Mouse (Mus musculus) stomach, postnatal 0 days (tissue): ENCODE measurements around the gene Fstl1. TPM values are rescaled to one million over a fixed set of nuclear protein-coding genes. Genes with fewer than 3 reads are reported as not detected.

Experiments
- ATAC-seq: fragments of 200-750 bp; cut with Nextera tagmentation; 2 replicates; pipeline ENCODE4 v1.8.0; 2017; ENCODE audit not compliant: low FRiP score, low TSS enrichment
- DNase-seq: peaks from one replicate; pipeline ENCODE4 v3.0.0-alpha.2; 2016; ENCODE audit warnings: low spot score
- H3K27ac ChIP-seq: fragments of 300-500 bp; sonication (generic); replicated peaks from 2 replicates; pipeline ENCODE4 v1.5.1; 2014; ENCODE audit warnings: mild to moderate bottlenecking, control low read depth
- H3K27me3 ChIP-seq: fragments of 300-500 bp; sonication (generic); 2 replicates; pipeline ENCODE4 v1.6.1; 2014; ENCODE audit warnings: low read length; ENCODE audit not compliant: control insufficient read depth, insufficient read depth
- H3K36me3 ChIP-seq: fragments of 300-500 bp; sonication (generic); 2 replicates; pipeline ENCODE4 v1.6.1; 2014; ENCODE audit warnings: low read length, mixed read lengths; ENCODE audit not compliant: control insufficient read depth, insufficient read depth
- H3K4me1 ChIP-seq: fragments of 300-500 bp; sonication (generic); replicated peaks from 2 replicates; pipeline ENCODE4 v1.6.1; 2014; ENCODE audit warnings: antibody characterized with exemption; ENCODE audit not compliant: control insufficient read depth, insufficient read depth
- H3K4me2 ChIP-seq: fragments of 300-500 bp; sonication (generic); replicated peaks from 2 replicates; pipeline ENCODE4 v1.6.1; 2014; ENCODE audit warnings: low read depth, mild to moderate bottlenecking, control low read depth, moderate library complexity
- H3K4me3 ChIP-seq: fragments of 300-500 bp; sonication (generic); 2 replicates; pipeline ENCODE4 v1.5.1; 2014; ENCODE audit warnings: low read depth, low read length, control low read depth
- H3K9ac ChIP-seq: fragments of 300-500 bp; sonication (generic); 2 replicates; pipeline ENCODE4 v1.6.1; 2014; ENCODE audit warnings: mild to moderate bottlenecking, low read length, control low read depth, mixed read lengths
- H3K9me3 ChIP-seq: fragments of 300-500 bp; sonication (generic); 2 replicates; pipeline ENCODE4 v1.6.1; 2016; ENCODE audit warnings: low read length; ENCODE audit not compliant: control insufficient read depth
- CTCF ChIP-seq: IDR thresholded peaks from 2 replicates; pipeline ENCODE4 v1.5.1; 2016; ENCODE audit warnings: antibody characterized with exemption, low read depth, mild to moderate bottlenecking, moderate library complexity
- EP300 ChIP-seq: optimal IDR thresholded peaks from 2 replicates; pipeline ENCODE3; 2016; ENCODE audit warnings: antibody characterized with exemption
- WGBS: fragments of 180-500 bp; shearing (Covaris S2); extraction: QIAGEN DNeasy Blood & Tissue Kit; methylation state at CpG from one replicate; pipeline ENCODE4 v1.1.7; 2014; 5-methylcytosine and 5-hydroxymethylcytosine counted together
- polyA plus RNA-seq: library from polyadenylated mRNA; unstranded; fragments of >200 nt; fragmentation: Nextera tagmentation; extraction: Ambion mirVana; gene quantifications from 2 replicates; pipeline ENCODE4 v1.2.1, GENCODE M21; 2015

The Fstl1 gene
- polyA plus RNA-seq, 1 experiment from 2014 or later = 254 TPM

DNA sequence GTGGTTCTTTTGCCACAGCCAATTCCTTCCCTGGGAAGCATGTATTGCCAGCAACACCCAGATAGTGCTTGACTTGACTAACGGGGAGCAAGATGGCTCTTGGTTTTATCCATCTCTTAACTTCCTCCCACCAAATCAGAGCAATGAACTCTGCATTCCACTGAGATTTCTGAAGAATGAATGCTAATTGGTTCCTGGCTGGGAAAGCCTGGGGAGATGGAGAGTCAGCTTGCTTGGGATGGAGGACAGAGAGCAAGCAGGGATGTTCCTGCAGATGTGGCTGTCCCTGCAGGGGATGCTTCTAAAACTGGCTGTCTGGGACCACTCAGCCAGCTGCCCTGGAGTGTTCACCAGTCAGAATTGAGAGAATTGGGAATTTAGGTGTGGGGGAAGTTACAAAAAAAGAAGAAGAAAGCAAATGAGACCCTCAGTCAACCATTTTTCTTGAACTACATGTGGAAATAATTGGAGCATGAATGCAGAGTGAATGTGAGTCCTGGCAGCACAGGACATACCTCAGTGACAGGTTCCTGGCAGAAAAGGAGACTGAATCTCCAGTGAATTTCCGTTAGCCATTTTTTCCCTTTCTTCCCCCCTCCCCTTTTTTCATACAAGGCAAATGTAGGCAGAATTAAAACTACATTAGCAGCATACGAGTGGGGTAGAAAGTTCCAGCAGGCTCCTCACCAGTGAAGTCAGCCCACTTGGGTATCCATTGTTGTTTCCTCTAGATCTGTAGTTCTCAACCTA lies 29.2 kb downstream of the Fstl1 start:
- no peak overlapping the region for H3K9ac ChIP-seq
- ATAC-seq (no peak), DNase-seq (no peak)
- no peaks in the 10 kb centered on the region for H3K9me3 ChIP-seq
- WGBS = 65% methylated on average over 3 of the region's 3 CpGs
- no peak overlapping the region for H3K4me2 ChIP-seq
- H3K27me3 ChIP-seq = no peaks in the 10 kb centered on the region
- H3K4me1 ChIP-seq = no peaks in the 10 kb centered on the region
- no peak overlapping the region; the same call in 1 of the 2 replicates for H3K27ac ChIP-seq
- TF ChIP-seq CTCF = no peak
- TF ChIP-seq EP300 = no peak
- H3K36me3 ChIP-seq = peaks cover 7% of the 10 kb centered on the region; the same call in 1 of the 2 replicates
- no peak overlapping the region for H3K4me3 ChIP-seq

DNA sequence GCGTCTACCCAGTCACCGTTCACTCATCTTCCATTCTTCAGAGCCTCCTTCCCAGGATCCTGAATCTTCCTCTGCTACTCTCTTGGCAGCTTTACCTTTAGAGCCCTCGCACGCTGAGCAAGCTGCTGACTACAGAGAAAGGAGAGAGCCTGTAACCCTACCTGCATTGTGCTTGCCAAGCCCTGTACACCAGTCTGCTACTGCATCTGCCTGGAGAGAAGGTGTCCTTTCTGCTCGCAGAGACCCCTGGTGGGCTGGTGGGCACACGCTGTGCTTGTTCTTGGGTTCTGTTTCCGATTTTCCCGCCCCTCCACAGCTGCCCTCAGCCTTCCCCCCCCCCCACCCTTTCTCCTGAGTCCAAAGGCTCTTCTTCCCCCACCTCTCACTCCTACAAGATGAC lies 30.6 kb downstream of the Fstl1 start:
- ATAC-seq (no peak), DNase-seq (no peak)
- H3K4me2 ChIP-seq = no peak overlapping the region
- H3K9ac ChIP-seq = no peak overlapping the region
- WGBS = 75% methylated on average over 8 of the region's 8 CpGs
- peak; percentile 10; the same call in 1 of the 2 replicates for TF ChIP-seq CTCF
- no peak for TF ChIP-seq EP300
- no peak overlapping the region for H3K4me3 ChIP-seq
- no peak overlapping the region for H3K27ac ChIP-seq
- peaks cover 7% of the 10 kb centered on the region; the same call in 1 of the 2 replicates for H3K36me3 ChIP-seq
- H3K27me3 ChIP-seq = no peaks in the 10 kb centered on the region
- no peaks in the 10 kb centered on the region for H3K9me3 ChIP-seq
- no peaks in the 10 kb centered on the region for H3K4me1 ChIP-seq

DNA sequence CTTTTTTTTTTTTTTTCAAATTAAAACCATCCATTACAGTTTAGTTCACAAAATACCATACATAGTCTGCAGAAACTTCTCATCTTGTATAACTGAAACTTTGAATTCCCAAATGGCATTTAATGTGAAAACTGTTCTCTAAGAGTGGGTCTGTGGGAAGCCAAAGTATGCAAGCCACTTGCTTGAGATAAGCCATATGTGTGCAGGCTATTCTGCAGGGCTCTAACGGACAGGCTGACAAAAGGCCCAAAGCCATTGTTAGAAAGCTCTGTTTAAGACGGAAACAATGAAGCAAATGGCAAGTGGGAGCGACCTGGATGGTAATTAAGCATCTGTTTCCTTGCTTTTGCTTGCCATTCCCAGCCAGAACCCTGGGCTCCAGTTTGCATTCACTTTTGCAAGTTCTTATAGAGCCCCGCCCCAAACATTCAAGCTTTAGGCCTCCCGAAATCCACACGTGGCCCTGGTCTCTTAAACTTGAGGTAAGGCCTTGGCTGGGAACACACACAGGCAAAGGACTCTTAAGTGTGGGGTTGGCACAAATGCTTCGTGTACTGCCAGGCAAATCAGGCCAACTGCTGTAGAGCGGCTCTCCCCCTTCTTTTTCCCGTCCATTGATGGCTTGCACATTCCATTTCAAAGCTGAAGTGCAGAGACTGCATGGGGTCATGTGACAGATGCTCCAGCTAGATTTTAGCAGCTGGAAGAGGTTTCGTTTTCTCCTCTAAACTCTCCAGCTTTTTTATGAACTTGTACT lies 32.4 kb downstream of the Fstl1 start:
- no peak for DNase-seq
- TF ChIP-seq EP300 (no peak), CTCF (no peak)
- no peaks in the 10 kb centered on the region for H3K4me1 ChIP-seq
- H3K4me2 ChIP-seq = peak overlapping the region; percentile 27
- H3K9ac ChIP-seq = no peak overlapping the region
- peak; percentile 35; the same call in 1 of the 2 replicates for ATAC-seq
- peak overlapping the region; percentile 63 for H3K27ac ChIP-seq
- no peak overlapping the region for H3K4me3 ChIP-seq
- WGBS = 43% methylated on average over 10 of the region's 10 CpGs
- no peaks in the 10 kb centered on the region for H3K9me3 ChIP-seq
- H3K27me3 ChIP-seq = no peaks in the 10 kb centered on the region
- H3K36me3 ChIP-seq = no peaks in the 10 kb centered on the region

DNA sequence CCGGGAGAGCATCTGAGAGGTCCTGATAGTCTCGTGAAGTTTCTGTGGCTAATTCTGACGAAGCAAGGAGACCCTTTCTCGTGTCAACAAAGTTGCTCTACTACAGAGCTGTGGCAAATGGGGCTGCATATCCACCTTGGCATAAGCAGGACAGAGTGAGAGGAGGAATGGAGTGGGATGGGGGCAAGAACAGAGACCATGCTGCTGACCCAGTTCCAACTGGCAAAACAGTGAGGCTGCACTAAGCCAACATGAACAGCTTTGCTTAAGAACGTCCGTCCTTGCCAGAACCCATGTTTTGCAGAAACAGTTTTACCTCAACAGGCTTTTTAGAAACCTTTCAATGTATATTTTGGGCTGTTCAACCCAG lies 32.9 kb downstream of the Fstl1 start:
- Histone ChIP-seq H3K4me1 (no peaks in the 10 kb centered on the region), H3K4me2 (peak overlapping the region; percentile 27), H3K27ac (peak overlapping the region; percentile 63), H3K27me3 (no peaks in the 10 kb centered on the region), H3K9me3 (no peaks in the 10 kb centered on the region), H3K4me3 (no peak overlapping the region), H3K36me3 (no peaks in the 10 kb centered on the region), H3K9ac (no peak overlapping the region)
- DNase-seq = no peak
- TF ChIP-seq EP300 = no peak
- TF ChIP-seq CTCF = no peak
- no peak for ATAC-seq
- WGBS = 54% methylated on average over 6 of the region's 6 CpGs

DNA sequence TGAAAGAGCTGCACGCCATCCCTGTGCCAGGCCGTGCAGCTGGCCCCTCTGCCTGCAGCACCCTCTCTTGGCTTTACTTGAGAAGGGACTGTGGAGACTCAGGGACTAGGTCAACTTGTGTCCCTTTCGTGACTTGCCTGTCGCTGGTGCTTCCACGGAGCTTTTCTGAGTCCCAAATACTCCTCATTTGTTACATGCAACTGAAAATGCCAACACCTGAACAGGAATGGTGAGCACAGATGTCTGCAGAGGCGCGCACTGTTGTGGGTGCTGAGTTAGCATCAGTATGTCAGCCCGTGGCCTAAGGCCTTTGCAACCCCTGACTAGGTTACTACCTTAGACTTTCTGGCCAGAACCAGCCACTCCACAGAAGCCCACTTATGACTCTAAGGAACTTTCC lies 35.2 kb downstream of the Fstl1 start:
- Histone ChIP-seq H3K27me3 (no peaks in the 10 kb centered on the region), H3K4me1 (no peaks in the 10 kb centered on the region), H3K4me3 (no peak overlapping the region), H3K4me2 (no peak overlapping the region), H3K36me3 (0 out of 2 replicates have a peak, but pooled peaks cover 3% of the 10 kb centered on the region), H3K9ac (no peak overlapping the region), H3K27ac (no peak overlapping the region), H3K9me3 (no peaks in the 10 kb centered on the region)
- no peak for ATAC-seq
- no peak for DNase-seq
- TF ChIP-seq CTCF (no peak), EP300 (no peak)
- WGBS = 75% methylated on average over 8 of the region's 8 CpGs

DNA sequence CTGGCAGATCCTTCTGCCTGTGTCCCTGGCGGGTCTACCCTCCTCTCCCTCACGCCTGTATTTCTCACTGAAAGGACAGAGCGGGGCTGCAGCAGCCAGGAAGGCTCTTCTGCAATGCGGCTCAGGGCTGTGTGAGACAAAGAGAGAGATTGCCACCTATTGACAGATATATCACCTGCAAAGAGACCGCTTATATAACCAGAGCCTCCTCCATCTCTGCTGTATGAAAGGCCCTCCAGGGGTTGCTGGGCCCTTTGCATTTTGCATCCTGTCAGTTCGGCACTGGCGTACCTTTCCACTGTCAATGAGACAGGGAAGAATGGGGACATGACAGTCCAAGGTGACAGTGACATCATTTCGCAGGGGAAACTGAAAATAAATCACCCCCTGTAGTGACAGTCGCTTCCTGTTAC lies 35.8 kb downstream of the Fstl1 start:
- TF ChIP-seq EP300 (no peak), CTCF (peak; percentile 66)
- ATAC-seq (no peak), DNase-seq (no peak)
- Histone ChIP-seq H3K9ac (no peak overlapping the region), H3K36me3 (0 out of 2 replicates have a peak, but pooled peaks cover 3% of the 10 kb centered on the region), H3K27me3 (no peaks in the 10 kb centered on the region), H3K4me2 (no peak overlapping the region), H3K4me3 (no peak overlapping the region), H3K27ac (no peak overlapping the region; the same call in 1 of the 2 replicates), H3K4me1 (no peaks in the 10 kb centered on the region), H3K9me3 (no peaks in the 10 kb centered on the region)
- 53% methylated on average over 9 of the region's 9 CpGs for WGBS
